Mouse (Mus musculus) E14TG2a.4 (cell line): Measurements from ENCODE around the gene Cst7.
A peak's percentile ranks its signal among the peaks of the same experiment; 100 is the strongest.
"Not testable (repeated sequence)": the region's sequence is repeated elsewhere in the genome, so short reads cannot be mapped to it uniquely, and the experiment has no call there.

ENCODE experiments used
- H3K27me3 ChIP-seq: 2 replicates; pipeline ENCODE4 v1.6.1; 2014; ENCODE audit warnings: low read length, control low read depth; ENCODE audit not compliant: insufficient read depth
- H3K36me3 ChIP-seq: 2 replicates; pipeline ENCODE4 v1.6.1; 2014; ENCODE audit warnings: low read length, control low read depth; ENCODE audit not compliant: insufficient read depth
- H3K4me1 ChIP-seq: replicated peaks from 2 replicates; pipeline ENCODE4 v1.6.1; 2014; ENCODE audit warnings: low read depth, low read length, control low read depth
- H3K4me3 ChIP-seq: replicated peaks from 2 replicates; pipeline ENCODE4 v1.5.1; 2014; ENCODE audit warnings: mild to moderate bottlenecking, low read length
- H3K9me3 ChIP-seq: 2 replicates; pipeline ENCODE4 v1.6.1; 2014; ENCODE audit warnings: low read length, control low read depth
- CTCF ChIP-seq: conservative IDR thresholded peaks from 2 replicates; pipeline ENCODE4 v1.5.1; 2014; ENCODE audit warnings: low read length
- NANOG ChIP-seq: IDR thresholded peaks from 2 replicates; pipeline ENCODE4 v1.6.1; 2014; ENCODE audit warnings: borderline replicate concordance, low read length, mixed read lengths
- POU5F1 ChIP-seq: IDR thresholded peaks from 2 replicates; pipeline ENCODE4 v1.6.1; 2014; ENCODE audit warnings: low read length, borderline replicate concordance

The Cst7 gene

DNA sequence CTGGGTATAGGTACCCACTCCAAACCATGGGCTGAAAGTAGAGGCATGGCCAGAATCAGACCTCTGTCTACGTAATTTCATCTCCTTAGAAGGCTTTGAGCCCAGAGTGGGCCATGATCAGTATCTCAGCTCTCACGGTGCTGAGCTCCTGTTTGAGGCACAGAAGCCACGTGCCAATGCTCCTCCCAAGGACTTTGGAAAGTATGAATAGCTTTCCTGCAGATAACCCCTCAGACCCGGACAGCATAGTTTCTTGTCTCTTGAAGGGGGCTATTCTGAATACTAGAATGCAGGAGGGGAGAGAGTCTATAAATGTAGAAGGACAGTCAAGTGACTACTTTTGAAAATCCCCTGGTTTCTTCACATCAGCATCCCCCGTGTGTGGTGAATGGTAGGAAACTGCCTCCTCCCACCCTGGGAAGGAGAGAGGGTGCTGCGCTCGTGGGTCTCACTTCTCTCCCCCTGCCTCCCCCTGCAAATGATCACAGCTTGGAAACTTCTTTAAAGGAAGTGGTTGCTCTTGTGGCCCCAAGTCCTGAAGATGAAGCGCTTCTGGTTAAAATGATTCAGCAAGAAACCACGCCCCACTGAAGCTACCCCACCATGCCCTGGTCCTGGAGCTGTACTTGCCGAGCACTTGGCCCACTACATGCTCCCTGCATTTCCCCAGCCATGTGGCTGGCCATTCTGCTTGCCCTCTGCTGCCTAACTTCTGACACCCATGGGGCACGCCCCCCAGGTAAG, at the start of gene Cst7:
Gene Cst7 (plus strand): TSS at position 569 of the 744 bp plus-strand sequence.
- TF ChIP-seq CTCF, result no peak
- no peak for TF ChIP-seq NANOG
- no peak for TF ChIP-seq POU5F1
- H3K4me3 ChIP-seq, result no peak within 1 kb of the TSS
- H3K4me1 ChIP-seq, result no peaks in the 10 kb centered on the region
- H3K36me3 ChIP-seq, result no peaks in the 10 kb centered on the region
- no peaks in the 10 kb centered on the region for H3K9me3 ChIP-seq
- H3K27me3 ChIP-seq, result peaks cover 4% of the 10 kb centered on the region; the same call in 1 of the 2 replicates

DNA sequence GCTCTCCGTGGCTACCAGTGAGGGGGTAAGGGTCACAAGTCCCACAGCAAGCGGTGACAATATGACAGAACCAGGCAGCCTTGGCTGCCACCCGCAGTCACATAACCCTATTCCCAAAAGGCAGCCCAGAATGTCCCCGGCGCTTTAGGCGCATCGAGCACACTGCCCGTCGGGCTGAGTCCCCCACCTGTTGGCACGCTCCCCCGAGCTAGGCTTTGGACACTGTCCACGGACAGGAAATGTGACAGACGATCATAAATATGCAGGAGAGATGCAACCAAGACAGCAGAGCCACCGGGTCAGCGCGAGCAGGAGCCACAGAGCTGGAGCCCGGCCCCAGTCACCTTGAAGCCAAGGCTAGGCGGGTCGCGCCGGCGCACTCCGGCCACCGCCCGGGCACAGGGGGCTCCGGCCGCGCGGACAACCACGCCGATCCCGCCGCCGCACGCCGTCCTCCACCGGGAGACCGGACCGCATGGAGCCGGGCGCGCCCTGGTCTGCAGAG, 44.5 kb upstream of the Cst7 start:
- Histone ChIP-seq H3K9me3 (no peaks in the 10 kb centered on the region), H3K4me1 (peaks cover 6% of the 10 kb centered on the region; the same call in 1 of the 2 replicates), H3K4me3 (peak overlapping the region; percentile 78), H3K36me3 (no peaks in the 10 kb centered on the region), H3K27me3 (peaks cover 49% of the 10 kb centered on the region)
- TF ChIP-seq NANOG (no peak), POU5F1 (no peak), CTCF (no peak)

DNA sequence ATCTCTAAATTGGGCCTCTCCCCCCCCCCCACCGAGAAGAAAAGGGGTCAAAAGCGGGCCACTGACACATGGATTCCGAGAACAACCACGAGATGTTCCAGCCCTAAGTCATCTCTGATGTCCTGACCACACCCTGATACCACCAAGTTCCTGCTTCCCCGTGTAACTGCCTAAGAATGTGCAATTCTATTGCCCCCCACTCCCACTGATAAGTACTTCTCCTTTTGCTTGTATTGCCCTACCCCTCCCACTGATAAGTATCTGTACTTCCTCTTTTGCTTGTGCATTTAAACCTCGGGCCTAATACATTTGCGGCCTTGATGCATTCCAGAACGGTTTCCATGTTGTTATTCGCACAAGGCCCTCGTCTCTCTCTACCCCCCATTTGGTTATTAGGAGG, 20.6 kb upstream of the Cst7 start:
- not testable (repeated sequence) for H3K27me3 ChIP-seq, H3K4me3 ChIP-seq, H3K9me3 ChIP-seq, H3K36me3 ChIP-seq, H3K4me1 ChIP-seq

- Histone ChIP-seq H3K9me3 (no peaks in the 10 kb centered on the region), H3K36me3 (no peaks in the 10 kb centered on the region), H3K4me3 (no peak overlapping the region), H3K4me1 (no peaks in the 10 kb centered on the region), H3K27me3 (no peaks in the 10 kb centered on the region)
- TF ChIP-seq NANOG, result no peak
- no peak for TF ChIP-seq POU5F1
- peak; percentile 33 for TF ChIP-seq CTCF
These were observed 11.6 kb upstream of the Cst7 start for GRCm38 (mm10) chr2:150558568-150558967.

GRCm38 (mm10) chr2:150567051-150567450, 3.2 kb upstream of the Cst7 start:
- no peak for TF ChIP-seq CTCF
- TF ChIP-seq NANOG, result no peak
- no peak for TF ChIP-seq POU5F1
- H3K36me3 ChIP-seq, result no peaks in the 10 kb centered on the region
- no peaks in the 10 kb centered on the region for H3K4me1 ChIP-seq
- no peaks in the 10 kb centered on the region for H3K9me3 ChIP-seq
- no peak overlapping the region for H3K4me3 ChIP-seq
- H3K27me3 ChIP-seq, result peaks cover 4% of the 10 kb centered on the region; the same call in 1 of the 2 replicates

GRCm38 (mm10) chr2:150570761-150571160, 546 bp downstream of the Cst7 start:
- Histone ChIP-seq H3K36me3 (no peaks in the 10 kb centered on the region), H3K4me1 (no peaks in the 10 kb centered on the region), H3K9me3 (no peaks in the 10 kb centered on the region), H3K4me3 (no peak overlapping the region), H3K27me3 (peaks cover 4% of the 10 kb centered on the region; the same call in 1 of the 2 replicates)
- TF ChIP-seq NANOG (no peak), CTCF (no peak), POU5F1 (no peak)

DNA sequence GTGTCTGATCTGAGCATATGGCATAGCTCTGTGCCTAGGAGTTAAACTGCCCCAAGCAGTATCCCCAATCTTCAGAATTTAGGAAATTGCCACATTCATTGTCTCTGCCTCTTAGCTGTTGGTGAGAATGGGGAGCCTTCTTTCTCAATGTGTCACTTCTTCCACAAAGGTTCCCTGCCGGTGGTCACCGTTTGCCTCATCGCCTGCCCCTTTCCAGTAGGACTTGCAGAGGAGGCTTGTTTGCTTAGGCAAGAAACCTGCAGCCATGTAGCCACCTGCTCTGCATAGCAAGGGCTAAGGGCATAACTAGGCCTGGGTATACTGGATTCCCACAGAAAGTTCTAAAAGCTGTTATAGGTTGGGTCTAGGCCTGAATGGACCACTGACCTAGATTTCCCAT, 2.2 kb downstream of the Cst7 start:
- Histone ChIP-seq H3K9me3 (no peaks in the 10 kb centered on the region), H3K4me1 (no peaks in the 10 kb centered on the region), H3K27me3 (peaks cover 4% of the 10 kb centered on the region; the same call in 1 of the 2 replicates), H3K36me3 (no peaks in the 10 kb centered on the region), H3K4me3 (no peak overlapping the region)
- TF ChIP-seq NANOG, result no peak
- TF ChIP-seq POU5F1, result no peak

GRCm38 (mm10) chr2:150576256-150576655, 6.0 kb downstream of the Cst7 start:
- Histone ChIP-seq H3K27me3 (no peaks in the 10 kb centered on the region), H3K9me3 (no peaks in the 10 kb centered on the region), H3K4me3 (no peak overlapping the region), H3K4me1 (no peaks in the 10 kb centered on the region), H3K36me3 (no peaks in the 10 kb centered on the region)
- TF ChIP-seq NANOG (no peak), CTCF (no peak), POU5F1 (no peak)

DNA sequence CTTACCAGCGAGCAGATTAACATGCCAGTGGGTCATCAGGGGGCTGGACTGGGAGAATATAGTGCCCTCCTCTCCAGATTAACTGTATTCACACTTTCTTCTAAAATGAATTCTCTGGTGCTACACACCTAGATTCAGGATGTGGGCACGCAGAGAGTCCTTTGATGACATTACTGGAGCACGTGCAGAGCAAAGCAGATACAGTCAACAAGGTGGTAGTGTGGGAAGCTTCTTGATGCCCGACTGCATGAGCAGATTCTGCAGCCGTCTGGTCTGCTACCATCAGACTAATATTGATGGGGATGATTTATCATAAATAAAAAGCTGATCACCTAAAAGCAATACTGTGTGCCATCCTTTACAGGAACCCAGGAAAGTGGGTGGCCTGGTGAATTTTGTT, 8.4 kb downstream of the Cst7 start:
- H3K4me1 ChIP-seq, result no peaks in the 10 kb centered on the region
- TF ChIP-seq NANOG (no peak), POU5F1 (no peak), CTCF (no peak)
- no peaks in the 10 kb centered on the region for H3K9me3 ChIP-seq
- H3K4me3 ChIP-seq, result no peak overlapping the region
- no peaks in the 10 kb centered on the region for H3K27me3 ChIP-seq
- peaks cover 6% of the 10 kb centered on the region for H3K36me3 ChIP-seq
